Mouse (Mus musculus): ENCODE results near the gene Sars2. TPM values are rescaled to one million over a fixed set of nuclear protein-coding genes. Genes with fewer than 3 reads are reported as not detected.
A peak's percentile ranks its signal among the peaks of the same experiment; 100 is the strongest.

The Sars2 gene
- total RNA-seq, 2 experiments from 2014 or later, result 8.1 to 15.7 TPM

GRCm38 (mm10) chr7:28774164-28774563, 32.4 kb downstream of the Sars2 start:
- no peak for ATAC-seq (replicated peaks; ENCODE audit: poor library complexity)

DNA sequence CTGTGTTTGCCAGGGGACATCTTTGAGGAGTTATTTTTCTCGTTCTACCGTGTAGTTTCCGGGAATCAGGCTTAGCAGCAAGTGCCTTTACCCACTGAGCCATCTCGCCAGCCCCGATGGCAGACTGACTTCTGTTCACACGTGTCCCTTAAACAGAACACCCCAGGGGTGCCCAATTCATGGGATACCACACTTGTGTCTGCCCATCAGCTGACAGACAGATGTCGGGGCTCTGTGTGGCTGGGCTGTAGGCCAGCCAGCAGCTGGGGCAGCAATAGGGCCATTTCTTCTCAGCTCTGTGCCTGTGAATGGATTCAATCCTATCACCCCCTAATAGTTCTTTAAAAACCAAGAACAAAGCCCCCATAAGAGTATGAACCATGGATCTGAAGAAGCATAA, 33.3 kb downstream of the Sars2 start:
- no peak for ATAC-seq (replicated peaks; ENCODE audit: poor library complexity)

- ATAC-seq (replicated peaks; ENCODE audit: poor library complexity), result no peak
Measured at GRCm38 (mm10) chr7:28778825-28779224, 37.0 kb downstream of the Sars2 start.

DNA sequence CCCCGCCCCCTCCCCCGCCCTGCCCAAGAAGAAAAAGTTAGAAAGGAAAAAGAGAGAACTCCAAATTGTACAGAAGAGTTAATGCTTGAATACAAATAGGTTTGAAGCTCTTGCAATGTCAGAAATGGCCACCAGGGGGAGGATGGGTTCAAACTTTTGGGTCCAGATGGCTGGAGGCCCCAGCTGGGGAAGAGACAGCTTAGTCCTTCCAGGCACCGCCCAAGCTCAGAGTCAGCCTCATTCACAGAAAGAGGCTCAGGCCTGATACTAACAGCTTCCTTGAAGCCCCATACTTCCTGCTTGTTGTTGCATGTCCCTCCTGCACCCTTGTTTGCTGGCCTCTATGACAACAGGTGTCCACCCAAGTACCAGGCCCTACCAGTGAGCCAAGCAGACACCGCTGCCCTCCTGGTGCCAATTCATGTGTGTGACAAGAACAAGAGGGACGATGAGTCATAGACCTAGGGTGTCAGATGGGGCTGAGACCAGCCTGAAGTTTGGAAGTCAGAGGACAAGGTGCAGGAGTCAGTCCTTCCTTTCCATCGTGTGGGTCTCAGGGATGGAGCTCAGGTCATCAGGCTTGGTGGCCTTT, 38.4 kb downstream of the Sars2 start:
- ATAC-seq (replicated peaks; ENCODE audit: poor library complexity), result peak; percentile 90

- ATAC-seq (replicated peaks; ENCODE audit: poor library complexity), result no peak
Measured at GRCm38 (mm10) chr7:28780857-28781256, 39.1 kb downstream of the Sars2 start.

DNA sequence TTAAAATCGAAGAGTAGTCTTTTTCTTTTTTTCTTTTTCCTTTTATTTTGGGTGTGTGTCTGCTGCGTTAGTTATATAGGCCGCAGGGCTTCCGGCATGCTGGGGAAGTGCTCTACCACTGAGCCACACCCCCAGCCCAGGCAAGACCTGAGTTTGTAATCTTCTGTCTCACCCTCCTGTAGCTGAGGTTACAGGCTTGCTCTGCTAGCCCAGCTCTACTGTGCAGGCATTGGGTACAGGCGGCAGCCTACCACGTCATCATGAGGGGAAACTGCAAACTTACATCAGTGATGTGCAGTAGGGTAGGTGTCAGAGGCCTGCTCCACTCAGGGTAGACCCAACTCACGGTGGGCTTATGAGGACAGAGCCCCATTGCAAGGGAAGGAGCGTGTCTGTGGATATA, 39.5 kb downstream of the Sars2 start:
- ATAC-seq (replicated peaks; ENCODE audit: poor library complexity), result peak; percentile 82

DNA sequence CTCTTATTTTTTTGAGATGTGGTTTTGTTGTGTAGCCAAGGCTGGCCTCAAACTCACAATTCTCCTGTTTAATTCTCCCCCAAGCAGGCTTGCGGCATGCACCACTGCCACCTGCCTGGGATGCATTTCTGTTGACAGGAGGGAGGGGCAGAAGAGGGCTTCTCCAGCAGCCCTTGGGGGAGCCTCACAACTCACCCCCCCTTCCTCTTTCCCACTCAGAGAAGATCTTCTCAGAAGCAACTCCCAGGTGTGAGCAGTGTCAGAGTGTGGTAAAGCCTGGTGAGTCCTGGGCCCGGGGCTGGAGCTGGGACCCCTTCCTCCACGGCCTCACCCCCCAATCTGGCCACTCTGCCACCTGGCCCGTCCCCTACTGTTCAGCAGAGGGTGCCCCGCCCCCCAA, 43.4 kb downstream of the Sars2 start:
- ATAC-seq (replicated peaks; ENCODE audit: poor library complexity), result no peak

DNA sequence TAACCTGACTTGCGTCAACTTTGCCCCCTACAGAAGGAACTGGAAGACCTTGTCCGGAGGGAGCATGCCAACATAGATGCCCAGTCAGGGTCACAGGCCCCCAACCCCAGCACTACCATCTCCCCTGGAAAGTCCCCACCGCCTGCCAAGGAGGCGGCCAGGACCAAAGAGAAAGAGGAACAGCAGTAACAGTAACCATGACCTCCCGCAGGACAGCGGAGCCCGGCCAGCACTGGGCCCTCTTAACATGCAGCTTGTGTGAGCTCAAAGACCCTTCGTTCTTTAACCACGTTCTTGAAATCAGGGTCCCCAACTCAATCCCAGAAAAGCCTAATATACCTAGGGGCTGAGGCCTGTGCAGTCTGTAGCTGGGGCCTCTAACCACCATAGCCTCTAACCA, 46.1 kb downstream of the Sars2 start:
- no peak for ATAC-seq (replicated peaks; ENCODE audit: poor library complexity)

GRCm38 (mm10) chr7:28788307-28789195, 46.8 kb downstream of the Sars2 start, which contains the start of gene Rinl:
Rinl (plus strand) TSS chr7:28788969.
- peak; percentile 58; the same call in 1 of the 2 replicates for ATAC-seq (replicated peaks; ENCODE audit: poor library complexity)

DNA sequence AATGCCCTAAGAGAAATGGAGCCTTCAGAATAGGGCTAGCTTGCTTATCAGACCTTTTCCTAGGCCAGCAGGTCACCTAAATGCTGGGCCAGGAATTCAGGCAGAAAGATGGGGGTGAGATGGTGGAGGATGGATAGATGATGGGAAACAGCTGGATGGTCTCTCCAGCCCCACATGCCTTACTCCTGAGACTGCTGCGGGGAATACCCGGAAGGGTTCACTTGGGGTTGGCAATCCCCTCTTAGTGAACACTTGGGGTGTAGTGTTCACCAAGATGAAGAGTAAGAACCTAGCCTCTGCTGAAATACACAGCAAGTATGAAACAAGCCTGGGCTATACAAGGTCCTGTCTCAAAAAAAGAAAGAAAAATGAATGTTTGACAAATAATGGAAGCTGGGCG, 47.4 kb downstream of the Sars2 start:
- no peak for ATAC-seq (replicated peaks; ENCODE audit: poor library complexity)

GRCm38 (mm10) chr7:28790066-28790806, 48.4 kb downstream of the Sars2 start:
- ATAC-seq (replicated peaks; ENCODE audit: poor library complexity), result no peak

DNA sequence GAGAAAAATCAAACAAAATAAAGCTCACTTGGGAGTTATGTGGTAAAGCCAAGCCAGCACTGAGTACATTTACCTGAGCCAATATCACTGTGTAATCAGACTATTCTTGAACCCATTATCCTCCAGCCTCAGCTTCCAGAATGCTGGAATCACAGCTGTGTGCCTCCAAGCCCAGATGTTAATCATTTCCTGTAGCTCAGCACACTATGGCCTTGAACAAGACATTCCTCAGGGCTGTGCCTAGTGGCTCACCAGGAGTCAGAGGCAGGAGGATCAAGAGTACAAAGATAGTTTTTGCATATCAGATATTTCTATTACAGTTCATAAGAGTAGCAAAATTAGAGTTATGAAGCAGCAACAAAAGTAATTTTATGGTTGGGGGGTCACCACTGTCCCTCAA, 49.9 kb downstream of the Sars2 start:
- ATAC-seq (replicated peaks; ENCODE audit: poor library complexity), result no peak

DNA sequence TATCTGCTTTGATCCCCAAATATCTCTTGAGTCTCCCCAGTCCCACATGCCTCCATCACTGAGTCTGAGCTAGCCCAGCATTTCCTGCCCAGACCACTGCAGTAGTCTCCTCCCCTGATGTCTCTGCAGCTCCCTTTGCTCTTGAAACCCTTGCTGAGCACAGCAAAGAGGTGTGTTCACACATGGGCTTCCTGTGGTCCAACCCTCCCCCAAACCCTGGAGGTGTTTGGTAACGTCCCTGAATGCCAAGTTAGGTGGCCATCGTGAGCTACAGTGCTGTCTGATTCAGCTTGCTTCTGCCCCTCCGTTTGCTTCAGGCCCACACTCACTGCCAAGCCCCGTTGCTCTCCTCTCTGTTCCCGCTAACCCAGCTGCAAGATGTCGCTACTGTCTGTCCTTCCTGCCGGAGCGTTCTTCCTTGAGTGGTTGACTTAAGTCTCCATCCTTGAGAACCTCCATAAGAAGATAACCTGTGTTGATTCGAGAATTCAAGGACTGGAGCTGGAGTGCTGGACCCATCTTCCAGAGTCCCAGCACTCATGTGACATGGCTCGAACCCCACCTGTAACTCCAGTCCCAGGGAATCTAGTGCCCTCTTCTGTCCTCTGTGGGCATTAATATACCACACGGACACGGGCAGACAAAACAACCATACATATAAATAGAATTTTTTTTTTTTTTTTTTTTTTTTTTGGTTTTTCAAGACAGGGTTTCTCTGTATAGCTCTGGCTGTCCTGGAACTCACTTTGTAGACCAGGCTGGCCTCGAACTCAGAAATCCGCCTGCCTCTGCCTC, 50.8 kb downstream of the Sars2 start:
- no peak for ATAC-seq (replicated peaks; ENCODE audit: poor library complexity)

DNA sequence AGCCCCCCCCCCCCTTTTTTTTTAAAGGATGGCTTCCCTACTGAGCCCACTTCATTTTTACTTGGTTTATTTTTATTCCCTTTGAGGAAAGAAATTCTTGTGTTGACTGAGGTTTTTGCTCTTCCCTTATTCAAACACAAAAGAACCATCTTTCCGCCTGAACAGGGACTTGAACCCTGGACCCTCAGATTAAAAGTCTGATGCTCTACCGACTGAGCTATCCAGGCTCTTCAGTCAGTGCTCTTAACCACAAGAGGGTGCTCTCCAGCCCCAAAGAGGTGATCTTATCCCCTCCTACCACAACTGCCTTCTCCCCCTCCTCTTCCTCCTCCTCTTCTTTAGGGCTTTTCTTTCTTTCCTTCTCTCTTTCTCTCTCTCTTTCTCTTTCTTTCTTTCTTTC, 52.0 kb downstream of the Sars2 start:
- peak; percentile 40 for ATAC-seq (replicated peaks; ENCODE audit: poor library complexity)

DNA sequence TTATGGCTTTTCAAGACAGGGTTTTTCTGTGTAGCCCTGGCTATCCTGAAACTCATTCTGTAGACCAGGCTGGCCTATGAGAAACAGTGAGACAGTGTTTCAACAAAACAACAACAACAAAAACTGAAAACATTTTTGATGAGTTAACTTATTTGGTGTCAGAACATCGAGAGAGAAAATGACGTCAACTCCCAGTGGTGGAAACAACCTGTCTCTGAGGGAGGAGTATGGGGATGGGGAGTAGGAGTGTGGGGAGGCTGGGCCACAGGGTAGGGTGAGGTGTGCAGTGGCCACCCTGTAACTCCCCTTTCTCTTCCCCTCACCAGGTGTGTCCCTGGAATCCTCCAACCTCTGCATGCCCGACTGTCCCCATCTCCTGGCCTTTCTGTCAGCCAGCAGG, 52.7 kb downstream of the Sars2 start:
- ATAC-seq (replicated peaks; ENCODE audit: poor library complexity), result no peak

DNA sequence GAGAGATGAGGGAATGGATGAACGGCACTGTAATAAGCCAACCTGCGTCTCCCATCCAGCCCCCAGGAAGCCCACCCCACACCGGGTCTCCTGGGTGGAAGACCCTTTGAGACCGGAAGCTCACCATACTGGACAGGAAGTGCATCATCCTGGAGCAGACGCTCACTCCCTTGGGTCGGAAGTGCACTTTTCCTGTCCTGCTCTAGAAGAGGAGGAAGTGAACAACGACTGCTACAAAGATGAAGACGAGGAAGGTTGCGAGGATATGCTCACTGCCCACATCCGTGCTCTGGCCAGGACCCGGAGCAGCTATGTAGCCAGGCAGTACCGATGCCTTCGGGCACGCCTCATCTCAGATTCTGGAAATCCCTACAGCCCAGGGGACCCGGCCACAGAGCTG, 54.0 kb downstream of the Sars2 start:
- peak; percentile 62 for ATAC-seq (replicated peaks; ENCODE audit: poor library complexity)

DNA sequence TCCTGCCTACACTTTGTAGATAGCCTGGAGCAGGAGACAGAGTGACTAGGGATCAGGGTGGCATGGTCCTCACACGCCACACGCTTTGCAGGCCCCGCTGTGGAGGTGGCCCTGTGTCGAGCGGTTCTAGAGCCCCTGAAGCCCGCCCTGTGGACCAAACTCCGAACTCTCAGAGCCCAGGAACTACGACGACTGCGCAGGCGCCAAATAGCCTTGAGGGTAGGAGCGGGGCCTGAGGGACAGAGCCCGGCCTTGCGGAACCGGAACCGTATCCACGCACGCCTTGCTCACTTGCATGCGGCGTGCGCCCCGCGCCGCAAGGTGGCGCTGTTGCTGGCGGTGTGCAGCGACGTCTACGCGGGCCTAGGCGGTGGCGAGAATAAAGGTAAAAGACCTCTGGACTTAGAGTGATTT, 54.8 kb downstream of the Sars2 start:
- peak; percentile 87 for ATAC-seq (replicated peaks; ENCODE audit: poor library complexity)

- no peak for ATAC-seq (replicated peaks; ENCODE audit: poor library complexity)
Measured at GRCm38 (mm10) chr7:28799994-28800393, 58.2 kb downstream of the Sars2 start.

GRCm38 (mm10) chr7:28801451-28801850, 59.7 kb downstream of the Sars2 start:
- no peak for ATAC-seq (replicated peaks; ENCODE audit: poor library complexity)

GRCm38 (mm10) chr7:28801901-28802670, 60.3 kb downstream of the Sars2 start:
- ATAC-seq (replicated peaks; ENCODE audit: poor library complexity), result no peak
